In the genomic region with DNA sequence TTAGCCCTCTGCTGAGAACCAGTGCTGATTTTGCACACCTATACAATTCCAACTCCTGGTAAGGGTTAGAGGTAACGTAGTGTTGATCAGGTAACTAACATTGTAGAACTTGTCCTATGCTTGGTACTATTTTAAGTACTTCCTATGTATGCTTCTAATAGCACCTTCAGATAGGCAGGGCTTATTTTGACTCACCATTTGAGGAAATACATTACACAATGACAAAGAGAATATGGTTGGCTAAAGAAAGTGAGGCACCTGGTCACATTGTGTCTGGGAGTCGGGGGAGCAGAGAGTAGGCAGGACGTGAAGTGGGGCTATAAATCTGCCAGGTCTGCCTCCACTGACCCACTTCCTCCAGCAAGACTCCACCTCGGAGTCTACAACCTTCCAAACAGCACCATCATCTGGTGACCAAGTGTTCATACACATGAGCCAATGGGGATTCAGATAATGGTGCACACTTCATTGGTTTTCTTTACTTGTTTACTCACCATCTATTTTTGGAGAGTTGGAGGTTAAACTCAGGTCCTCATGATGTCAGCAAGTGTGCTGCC, we compare ENCODE assay signal across 19 mouse cellular contexts.
A peak's percentile ranks its signal among the peaks of the same experiment; 100 is the strongest.
DNase-seq lines count a peak whose midpoint lies in the region; ATAC-seq and TF ChIP-seq lines count a peak whose summit lies in the region.
"Had no signal": no experiment of that assay in that cellular context is flagged by ENCODE, and none has a peak within 500 bp of the region (broad histone marks: within the 10 kb centered on the region; RNA-seq: fewer than 3 reads in every experiment).

No protein-coding gene starts in this region.

- no peak for ATAC-seq in heart, postnatal 0 days (ENCODE audit: insufficient read depth, low read depth)

- 67% methylated on average over 4 of the region's 4 CpGs for WGBS in heart, postnatal 0 days

- no peak overlapping the region for H3K4me2 ChIP-seq in heart, postnatal 0 days (ENCODE audit: low read depth, low read length)
- H3K4me2 ChIP-seq: embryonic facial prominence, embryonic 13.5 days; heart, embryonic 11.5 days; liver, embryonic 15.5 days; midbrain, embryonic 11.5 days; neural tube, embryonic 13.5 days; stomach, embryonic 15.5 days had no signal

- H3K9me3 ChIP-seq in heart, postnatal 0 days (replicated peaks; ENCODE audit: control insufficient read depth, low read length) = no peaks in the 10 kb centered on the region
- H3K9me3 ChIP-seq: embryonic facial prominence, embryonic 13.5 days; liver, embryonic 15.5 days; neural tube, embryonic 13.5 days; stomach, embryonic 15.5 days had no signal

- TF ChIP-seq EP300 in heart, postnatal 0 days (IDR thresholded peaks at IDR 0.05; ENCODE audit: low read depth) = no peak

- intact Hi-C loops in heart, postnatal 10 days (cut with DNase I) = no loop called here

- no peaks in the 10 kb centered on the region for H3K27me3 ChIP-seq in heart, postnatal 0 days (ENCODE audit: control insufficient read depth, insufficient read depth, low read length)
- H3K27me3 ChIP-seq: embryonic facial prominence, embryonic 13.5 days; liver, embryonic 15.5 days; neural tube, embryonic 13.5 days; stomach, embryonic 15.5 days had no signal

- no peak for DNase-seq in heart, postnatal 0 days (ENCODE audit: low spot score)
- no peak for DNase-seq in heart, postnatal 10 days
- DNase-seq in thymus, postnatal 14 days = peak; percentile 14
- no peak for DNase-seq in thymus, postnatal 10 days (ENCODE audit: low spot score in 2 of 2)
- peak; percentile 71 for DNase-seq in induced T-regulatory cell, adult 2 months (ENCODE audit: low read depth)
- no peak for DNase-seq in Muller cell, postnatal 12 days (ENCODE audit: inconsistent ontology term)
- DNase-seq in right cerebral cortex, postnatal 25 days = no peak
- DNase-seq: adrenal gland, postnatal 10 days; cerebellum, adult 2 months; gastrocnemius, adult 2 months; heart, postnatal 4 days; lung, postnatal 14 days had no signal

- H3K36me3 ChIP-seq in heart, postnatal 0 days (replicated peaks; ENCODE audit: control insufficient read depth, insufficient read depth, low read length) = no peaks in the 10 kb centered on the region
- H3K36me3 ChIP-seq: embryonic facial prominence, embryonic 13.5 days; liver, embryonic 15.5 days; neural tube, embryonic 13.5 days; stomach, embryonic 15.5 days had no signal

- H3K4me1 ChIP-seq in heart, postnatal 0 days (ENCODE audit: control insufficient read depth, insufficient read depth) = peaks cover 15% of the 10 kb centered on the region
- H3K4me1 ChIP-seq: liver, embryonic 15.5 days; neural tube, embryonic 13.5 days; stomach, embryonic 15.5 days had no signal

- H3K4me3 ChIP-seq in heart, postnatal 0 days (ENCODE audit: low read depth, low read length) = no peak overlapping the region
- H3K4me3 ChIP-seq: embryonic facial prominence, embryonic 13.5 days; gastrocnemius, adult 2 months; left cerebral cortex, adult 2 months; liver, embryonic 15.5 days; neural tube, embryonic 13.5 days; stomach, embryonic 15.5 days had no signal

- H3K9ac ChIP-seq in heart, postnatal 0 days (replicated peaks; ENCODE audit: low read depth, low read length) = no peak overlapping the region
- H3K9ac ChIP-seq: embryonic facial prominence, embryonic 13.5 days; liver, embryonic 15.5 days; neural tube, embryonic 13.5 days; stomach, embryonic 15.5 days had no signal

- TF ChIP-seq CTCF in heart, postnatal 0 days (IDR thresholded peaks at IDR 0.05; ENCODE audit: low read depth) = 0 out of 2 replicates have a peak, but pooled peaks have one; percentile 4

- H3K27ac ChIP-seq in heart, postnatal 0 days (ENCODE audit: low read depth) = no peak overlapping the region
- H3K27ac ChIP-seq: embryonic facial prominence, embryonic 13.5 days; gastrocnemius, adult 2 months; left cerebral cortex, adult 2 months; liver, embryonic 15.5 days; neural tube, embryonic 13.5 days; stomach, embryonic 15.5 days had no signal

Comparison
In these comparisons a context has a peak if more than half of its experiments do, and no peak if none do; other contexts are left out.
1. DNase-seq: peak in thymus, postnatal 14 days (single experiment) and induced T-regulatory cell, adult 2 months (single experiment); none in heart, postnatal 0 days (single experiment), heart, postnatal 10 days (0 of 2), thymus, postnatal 10 days (0 of 2), Muller cell, postnatal 12 days (single experiment) and right cerebral cortex, postnatal 25 days (single experiment).